ENCODE assay signal across 18 mouse cellular contexts in genomic region chr2:113187158-113187557, GRCm38 (mm10). TPM values are rescaled to one million over a fixed set of nuclear protein-coding genes. Genes with fewer than 3 reads are reported as not detected.
"Had no signal": no experiment of that assay in that cellular context is flagged by ENCODE, and none has a peak within 500 bp of the region (broad histone marks: within the 10 kb centered on the region; RNA-seq: fewer than 3 reads in every experiment).

No protein-coding gene starts in this region.

- DNase-seq: kidney, adult 11 months; kidney, adult 8-10 months; kidney, postnatal 10 days; left cerebral cortex, postnatal 4 days; liver, postnatal 0 days; lung, embryonic 14.5 days; midbrain, embryonic 14.5 days; thymus, adult 18-20 months; thymus, postnatal 36 days had no signal

- H3K4me3 ChIP-seq: intestine, embryonic 15.5 days; left cerebral cortex, adult 2 months; limb, embryonic 12.5 days; limb, embryonic 15.5 days had no signal

- H3K27me3 ChIP-seq: intestine, embryonic 15.5 days; limb, embryonic 12.5 days; limb, embryonic 15.5 days had no signal

- H3K4me1 ChIP-seq: intestine, embryonic 15.5 days; limb, embryonic 12.5 days; limb, embryonic 15.5 days had no signal

- H3K9me3 ChIP-seq: intestine, embryonic 15.5 days; limb, embryonic 12.5 days; limb, embryonic 15.5 days had no signal

- ATAC-seq: intestine, embryonic 15.5 days; liver, postnatal 0 days; lung, postnatal 0 days had no signal

- H3K9ac ChIP-seq: intestine, embryonic 15.5 days; limb, embryonic 12.5 days; limb, embryonic 15.5 days; liver, embryonic 14.5 days; liver, postnatal 0 days; lung, embryonic 14.5 days had no signal

- H3K36me3 ChIP-seq: intestine, embryonic 15.5 days; limb, embryonic 12.5 days; limb, embryonic 15.5 days had no signal

- H3K4me2 ChIP-seq: intestine, embryonic 15.5 days; limb, embryonic 12.5 days; limb, embryonic 15.5 days; liver, embryonic 11.5 days; lung, embryonic 14.5 days; midbrain, embryonic 11.5 days had no signal

- H3K27ac ChIP-seq: intestine, embryonic 15.5 days; left cerebral cortex, adult 2 months; limb, embryonic 12.5 days; limb, embryonic 15.5 days; liver, embryonic 14.5 days; macrophage had no signal

RNA-seq across cellular contexts. Expression of gene Ryr3, which starts 29.7 kb away (rescaled TPM):
- polyA plus RNA-seq: liver, postnatal 0 days; macrophage had no signal
